Mouse (Mus musculus) midbrain, embryonic 11.5 days (tissue): ENCODE results near the gene Mgat4a. TPM values are rescaled to one million over a fixed set of nuclear protein-coding genes. Genes with fewer than 3 reads are reported as not detected.
"Not testable (repeated sequence)": the region's sequence is repeated elsewhere in the genome, so short reads cannot be mapped to it uniquely, and the experiment has no call there.

Source experiments
- ATAC-seq: fragments of 200-750 bp; cut with Nextera tagmentation; 2 replicates; pipeline ENCODE4 v1.8.0; 2017; ENCODE audit warnings: moderate TSS enrichment, moderate library complexity; ENCODE audit not compliant: low FRiP score
- DNase-seq: peaks from one replicate; pipeline ENCODE4 v3.0.0; 2015; ENCODE audit warnings: low spot score; ENCODE audit errors: missing footprints
- H3K27ac ChIP-seq: fragments of 300-500 bp; sonication (generic); 2 replicates; pipeline ENCODE4 v1.5.1; 2014; ENCODE audit warnings: low read depth, low read length
- H3K27me3 ChIP-seq: fragments of 300-500 bp; sonication (generic); 2 replicates; pipeline ENCODE4 v1.6.1; 2014; ENCODE audit warnings: mild to moderate bottlenecking, low read length, moderate library complexity, mixed read lengths; ENCODE audit not compliant: control insufficient read depth, insufficient read depth
- H3K36me3 ChIP-seq: fragments of 300-500 bp; sonication (generic); 2 replicates; pipeline ENCODE4 v1.6.1; 2014; ENCODE audit warnings: mild to moderate bottlenecking, low read length, moderate library complexity, mixed read lengths; ENCODE audit not compliant: control insufficient read depth, insufficient read depth
- H3K4me1 ChIP-seq: fragments of 300-500 bp; sonication (generic); 2 replicates; pipeline ENCODE4 v1.6.1; 2014; ENCODE audit warnings: low read length; ENCODE audit not compliant: control insufficient read depth, insufficient read depth
- H3K4me2 ChIP-seq: fragments of 300-500 bp; sonication (generic); 2 replicates; pipeline ENCODE4 v1.6.1; 2014; ENCODE audit warnings: mild to moderate bottlenecking, moderate library complexity
- H3K4me3 ChIP-seq: fragments of 300-500 bp; sonication (generic); 2 replicates; pipeline ENCODE4 v1.5.1; 2014; ENCODE audit warnings: low read depth, low read length
- H3K9ac ChIP-seq: fragments of 300-500 bp; sonication (generic); 2 replicates; pipeline ENCODE4 v1.6.1; 2014; ENCODE audit warnings: low read length
- H3K9me3 ChIP-seq: fragments of 300-500 bp; sonication (generic); 2 replicates; pipeline ENCODE4 v1.6.1; 2016; ENCODE audit warnings: low read length; ENCODE audit not compliant: control insufficient read depth
- WGBS: fragments of 180-500 bp; shearing (Covaris S2); extraction: QIAGEN DNeasy Blood & Tissue Kit; methylation state at CpG from one replicate; pipeline ENCODE4 v1.1.7; 2014; 5-methylcytosine and 5-hydroxymethylcytosine counted together
- polyA plus RNA-seq: library from polyadenylated mRNA; unstranded; fragments of >200 nt; fragmentation: Nextera tagmentation; extraction: Ambion mirVana; gene quantifications from 2 replicates; pipeline ENCODE4 v1.2.1, GENCODE M21; 2014

Mgat4a gene
- polyA plus RNA-seq, 1 experiment from 2014 or later = 5.7 TPM

DNA sequence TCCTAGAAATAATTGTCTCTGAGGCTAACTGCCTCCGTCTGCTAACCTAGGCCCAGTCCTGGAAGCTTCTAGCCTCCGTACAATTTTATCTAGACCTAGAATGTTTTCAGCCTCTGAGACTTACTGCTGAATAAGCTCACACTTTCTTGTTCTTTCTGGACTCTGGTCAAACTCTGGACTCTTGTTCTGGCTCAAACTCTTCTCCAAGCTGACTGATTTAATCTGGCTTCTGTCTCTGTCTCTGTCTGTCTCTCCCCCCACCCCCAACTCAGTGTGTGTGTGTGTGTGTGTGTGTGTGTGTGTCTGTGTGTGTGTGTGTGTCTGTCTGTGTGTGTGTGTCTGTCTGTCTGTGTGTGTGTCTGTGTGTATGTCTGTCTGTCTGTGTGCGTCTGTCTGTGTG is 17.3 kb downstream of the Mgat4a start:
- not testable (repeated sequence) for DNase-seq, H3K9me3 ChIP-seq, H3K4me3 ChIP-seq, H3K36me3 ChIP-seq, H3K9ac ChIP-seq, H3K27ac ChIP-seq, H3K4me1 ChIP-seq, H3K27me3 ChIP-seq, ATAC-seq, H3K4me2 ChIP-seq
- 87% methylated on average over 3 of the region's 3 CpGs for WGBS

- DNase-seq (no peak), ATAC-seq (no peak)
- Histone ChIP-seq H3K27me3 (no peaks in the 10 kb centered on the region), H3K27ac (no peak overlapping the region), H3K9ac (no peak overlapping the region), H3K4me3 (no peak overlapping the region), H3K4me2 (no peak overlapping the region), H3K36me3 (no peaks in the 10 kb centered on the region), H3K9me3 (no peaks in the 10 kb centered on the region; the same call in 1 of the 2 replicates), H3K4me1 (no peaks in the 10 kb centered on the region)
- 92% methylated on average over 5 of the region's 5 CpGs for WGBS
Observed at GRCm38 (mm10) chr1:37522101-37522500, 18.7 kb downstream of the Mgat4a start.

DNA sequence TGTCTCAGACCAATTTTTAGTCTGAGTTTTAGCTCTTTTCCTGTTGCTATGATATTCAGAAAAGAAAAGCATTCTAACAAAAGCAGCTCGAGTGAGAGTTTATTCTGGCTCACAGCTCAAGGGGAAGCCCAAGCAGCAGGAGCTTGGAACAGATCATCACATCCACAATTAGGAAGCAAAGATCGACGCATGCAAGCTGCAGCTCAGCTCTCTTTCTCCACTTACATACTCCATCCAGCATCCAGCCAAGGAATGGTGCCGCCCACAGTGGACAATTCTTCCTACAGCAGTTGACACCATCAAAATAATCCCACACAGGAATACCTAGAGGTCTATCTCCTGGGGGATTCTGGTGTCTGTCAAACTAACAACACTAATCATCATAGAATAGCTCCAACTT is 22.0 kb downstream of the Mgat4a start:
- ATAC-seq = no peak
- no peak overlapping the region for H3K27ac ChIP-seq
- WGBS = 90% methylated on average over 4 of the region's 4 CpGs

DNA sequence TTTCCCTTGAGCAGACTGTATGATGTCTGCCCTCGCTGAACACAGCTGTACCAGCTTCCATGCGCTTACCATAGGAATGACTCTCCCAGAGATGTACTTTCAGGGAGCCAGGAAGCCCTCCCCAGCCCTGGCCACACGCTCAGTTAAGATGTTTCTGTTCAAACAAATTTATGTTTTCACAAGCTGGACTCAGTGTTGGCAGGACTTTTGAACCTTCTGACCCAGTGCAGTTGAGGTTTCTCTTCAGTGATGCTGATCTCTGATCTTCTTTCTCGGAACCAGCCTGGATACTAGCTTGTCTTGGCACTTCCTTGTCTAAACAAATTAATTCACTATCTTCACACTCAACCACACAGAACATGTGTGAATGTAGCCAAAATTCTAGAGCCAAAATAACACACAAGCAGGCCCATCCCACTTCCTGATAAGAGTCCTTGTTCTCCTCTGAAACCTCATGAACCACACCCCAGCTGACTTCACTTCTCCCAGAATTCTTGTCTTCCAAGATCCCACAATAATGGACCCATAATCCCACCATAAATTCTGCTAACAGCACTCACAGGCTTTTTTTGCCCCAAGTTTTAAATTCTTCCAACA is 22.6 kb downstream of the Mgat4a start:
- 87% methylated on average over 4 of the region's 4 CpGs for WGBS
- ATAC-seq = no peak
- no peaks in the 10 kb centered on the region for H3K27me3 ChIP-seq

More for the DNA sequence above, 22.0 kb downstream of the Mgat4a start:
- DNase-seq = no peak
- no peak overlapping the region for H3K4me2 ChIP-seq
- no peaks in the 10 kb centered on the region for H3K4me1 ChIP-seq
- no peak overlapping the region for H3K4me3 ChIP-seq
- no peaks in the 10 kb centered on the region; the same call in 1 of the 2 replicates for H3K9me3 ChIP-seq
- H3K27me3 ChIP-seq = no peaks in the 10 kb centered on the region
- no peak overlapping the region for H3K9ac ChIP-seq
- H3K36me3 ChIP-seq = no peaks in the 10 kb centered on the region

GRCm38 (mm10) chr1:37512961-37513431 is 27.8 kb downstream of the Mgat4a start:
- WGBS = 87% methylated on average over 2 of the region's 2 CpGs
- DNase-seq (no peak), ATAC-seq (no peak)
- Histone ChIP-seq H3K27me3 (no peaks in the 10 kb centered on the region), H3K4me1 (no peaks in the 10 kb centered on the region), H3K9me3 (no peaks in the 10 kb centered on the region), H3K27ac (no peak overlapping the region), H3K4me2 (no peak overlapping the region), H3K36me3 (no peaks in the 10 kb centered on the region), H3K4me3 (no peak overlapping the region), H3K9ac (no peak overlapping the region)

More for the DNA sequence above, 22.6 kb downstream of the Mgat4a start:
- DNase-seq = no peak
- H3K4me3 ChIP-seq = no peak overlapping the region
- H3K4me1 ChIP-seq = no peaks in the 10 kb centered on the region
- no peaks in the 10 kb centered on the region for H3K36me3 ChIP-seq
- no peak overlapping the region for H3K9ac ChIP-seq
- no peak overlapping the region for H3K4me2 ChIP-seq
- H3K9me3 ChIP-seq = no peaks in the 10 kb centered on the region; the same call in 1 of the 2 replicates
- H3K27ac ChIP-seq = no peak overlapping the region

GRCm38 (mm10) chr1:37512109-37512640 is 28.6 kb downstream of the Mgat4a start:
- DNase-seq = no peak
- no peak overlapping the region for H3K4me3 ChIP-seq
- H3K4me2 ChIP-seq = no peak overlapping the region
- no peak overlapping the region for H3K27ac ChIP-seq
- WGBS = 60% methylated on average over 5 of the region's 5 CpGs
- no peaks in the 10 kb centered on the region for H3K36me3 ChIP-seq
- H3K27me3 ChIP-seq = no peaks in the 10 kb centered on the region
- H3K9ac ChIP-seq = no peak overlapping the region
- no peaks in the 10 kb centered on the region for H3K9me3 ChIP-seq
- no peaks in the 10 kb centered on the region for H3K4me1 ChIP-seq
- ATAC-seq = no peak

GRCm38 (mm10) chr1:37510193-37510592 is 30.6 kb downstream of the Mgat4a start:
- H3K9me3 ChIP-seq = no peaks in the 10 kb centered on the region
- no peak for DNase-seq
- 78% methylated on average over 3 of the region's 3 CpGs for WGBS

DNA sequence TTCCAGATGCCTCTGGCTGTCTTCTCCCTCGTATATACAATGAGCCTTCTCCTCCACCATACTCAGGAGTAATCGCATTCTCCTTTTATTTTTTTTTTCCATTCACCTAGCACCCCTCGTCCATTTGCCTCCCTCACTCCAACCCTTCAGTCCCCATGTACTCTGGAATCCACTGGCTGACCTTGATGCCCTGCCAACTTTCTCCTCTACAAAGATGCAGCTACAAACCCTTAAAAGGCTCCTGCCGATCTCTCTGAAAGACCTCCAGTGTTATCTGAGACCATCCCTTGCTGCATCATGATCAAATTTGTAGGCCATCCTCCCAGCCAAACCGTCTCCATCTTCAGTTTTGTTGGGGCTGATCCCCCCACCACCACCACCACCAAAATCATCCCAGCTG is 31.4 kb downstream of the Mgat4a start:
- Histone ChIP-seq H3K4me2 (no peak overlapping the region), H3K36me3 (no peaks in the 10 kb centered on the region), H3K9ac (no peak overlapping the region), H3K4me3 (no peak overlapping the region), H3K4me1 (no peaks in the 10 kb centered on the region), H3K27me3 (no peaks in the 10 kb centered on the region), H3K9me3 (no peaks in the 10 kb centered on the region), H3K27ac (no peak overlapping the region)
- no peak for ATAC-seq
- WGBS = 84% methylated on average over 5 of the region's 5 CpGs
- no peak for DNase-seq

More at GRCm38 (mm10) chr1:37510193-37510592, 30.6 kb downstream of the Mgat4a start:
- no peak for ATAC-seq
- no peaks in the 10 kb centered on the region for H3K4me1 ChIP-seq
- H3K4me2 ChIP-seq = no peak overlapping the region
- no peak overlapping the region for H3K4me3 ChIP-seq
- H3K27me3 ChIP-seq = no peaks in the 10 kb centered on the region
- H3K27ac ChIP-seq = no peak overlapping the region
- H3K36me3 ChIP-seq = no peaks in the 10 kb centered on the region
- H3K9ac ChIP-seq = no peak overlapping the region

GRCm38 (mm10) chr1:37505348-37505730 is 35.5 kb downstream of the Mgat4a start:
- ATAC-seq (no peak), DNase-seq (no peak)
- WGBS = 92% methylated on average over 9 of the region's 9 CpGs

More at GRCm38 (mm10) chr1:37505348-37505730, 35.5 kb downstream of the Mgat4a start:
- Histone ChIP-seq H3K4me3 (no peak overlapping the region), H3K36me3 (no peaks in the 10 kb centered on the region), H3K27ac (no peak overlapping the region), H3K9me3 (no peaks in the 10 kb centered on the region), H3K4me1 (no peaks in the 10 kb centered on the region), H3K4me2 (no peak overlapping the region), H3K27me3 (peaks cover 6% of the 10 kb centered on the region; the same call in 1 of the 2 replicates), H3K9ac (no peak overlapping the region)
